Mouse (Mus musculus): Measurements from ENCODE around the gene Ppp1r13l.

DNA sequence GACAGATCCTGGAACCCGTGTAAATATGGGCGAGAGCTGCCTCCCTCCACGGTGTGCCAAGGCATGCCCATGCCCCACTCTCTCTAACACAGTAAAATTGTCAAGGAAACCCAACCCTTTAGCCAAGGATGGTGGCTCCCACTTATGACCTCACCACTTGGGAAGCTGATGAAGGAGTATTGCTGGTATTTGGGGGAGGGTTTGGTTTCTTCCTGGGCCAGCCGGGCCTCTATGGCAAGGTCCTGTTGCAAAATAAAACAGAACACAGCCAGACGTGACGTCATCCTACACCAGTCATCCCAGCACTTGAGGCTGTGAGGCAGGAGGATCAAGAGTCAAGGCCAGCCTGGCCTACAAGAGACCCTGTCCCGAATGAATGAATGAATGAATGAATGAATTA lies 21.0 kb upstream of the Ppp1r13l start:
- TF ChIP-seq POLR2A (IDR thresholded peaks at IDR 0.05; ENCODE audit: extremely low read depth, insufficient read depth, low read length) = no peak
- no peak for TF ChIP-seq CTCF (IDR thresholded peaks at IDR 0.05; ENCODE audit: low read depth, low read length)
